Mouse (Mus musculus) cerebellum, postnatal 25 days (tissue): ENCODE measurements at regions not wholly inside any gene's neighbourhood (a gene's known extent, or its start where the extent isn't known, plus 50 kb on each side); places are given as distances from the start of the nearest gene placed in this dataset.

ENCODE experiments used
- DNase-seq, 2 experiments: peaks; one replicate each; pipeline ENCODE4 v3.0.0; 2021; ENCODE audit warnings: mixed read lengths in 2 of 2

DNA sequence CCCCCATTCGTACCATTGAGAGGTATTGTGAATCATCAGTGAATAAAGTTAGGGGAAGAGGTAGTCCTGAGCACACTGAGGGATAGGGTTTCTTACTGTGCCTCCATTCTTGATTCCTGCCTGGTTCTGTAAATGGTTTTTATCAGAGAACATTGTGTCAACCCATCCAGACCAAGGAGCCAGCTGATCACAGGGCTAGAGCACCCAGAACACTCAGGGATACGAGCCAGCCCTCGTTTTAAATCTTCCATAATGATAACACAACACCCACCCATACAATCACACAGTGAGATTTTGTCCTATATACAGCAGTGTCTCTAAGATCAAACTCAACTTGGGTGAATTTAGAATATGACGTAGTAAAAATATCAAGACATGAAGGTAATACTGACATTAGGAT is 424.7 kb upstream of the BB014433 start:
- DNase-seq: no peak

DNA sequence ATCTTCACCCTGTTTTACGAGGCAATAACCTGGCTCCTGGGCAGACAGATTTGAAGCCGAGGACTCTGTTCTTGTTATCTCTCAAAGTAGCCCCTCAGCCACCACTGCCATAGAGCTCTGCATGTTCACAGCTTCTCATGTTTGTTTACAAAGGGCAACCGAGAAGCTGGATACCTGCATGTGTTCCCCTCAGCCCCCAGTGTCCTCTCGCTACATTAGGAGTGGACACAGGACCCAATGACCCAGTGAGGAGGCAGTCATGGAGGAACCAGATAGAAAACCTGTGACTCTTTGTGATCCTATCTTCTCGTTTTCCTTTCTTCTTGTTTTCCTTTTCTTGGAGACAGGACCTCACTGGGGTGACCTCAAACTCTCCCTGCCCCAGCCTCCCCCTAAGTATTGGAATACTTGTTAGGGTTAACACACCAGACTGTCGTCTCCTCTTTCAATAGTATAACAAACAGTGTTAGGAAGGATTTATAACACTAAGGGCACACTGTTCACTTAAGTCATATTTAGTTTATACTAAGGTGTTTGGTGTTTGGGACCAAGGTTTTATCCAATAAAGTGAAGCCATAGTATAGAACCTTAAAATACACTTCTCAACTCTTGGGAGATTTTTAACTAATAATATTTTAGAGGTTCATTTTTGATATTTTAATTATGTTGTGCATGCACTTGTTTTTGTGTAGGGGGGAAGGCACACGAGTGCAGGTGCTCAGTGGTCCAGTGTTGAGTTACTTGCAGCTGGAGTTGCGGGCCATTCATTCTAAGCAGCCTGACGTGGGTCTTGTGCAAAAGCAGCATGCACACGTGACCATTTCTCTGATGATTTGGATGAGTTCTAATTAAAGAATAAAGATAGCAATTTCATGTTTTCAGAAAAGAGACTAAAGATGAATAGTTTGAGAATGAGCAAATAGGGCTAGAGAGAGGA is 422.9 kb upstream of the BB014433 start:
- no peak for DNase-seq

DNA sequence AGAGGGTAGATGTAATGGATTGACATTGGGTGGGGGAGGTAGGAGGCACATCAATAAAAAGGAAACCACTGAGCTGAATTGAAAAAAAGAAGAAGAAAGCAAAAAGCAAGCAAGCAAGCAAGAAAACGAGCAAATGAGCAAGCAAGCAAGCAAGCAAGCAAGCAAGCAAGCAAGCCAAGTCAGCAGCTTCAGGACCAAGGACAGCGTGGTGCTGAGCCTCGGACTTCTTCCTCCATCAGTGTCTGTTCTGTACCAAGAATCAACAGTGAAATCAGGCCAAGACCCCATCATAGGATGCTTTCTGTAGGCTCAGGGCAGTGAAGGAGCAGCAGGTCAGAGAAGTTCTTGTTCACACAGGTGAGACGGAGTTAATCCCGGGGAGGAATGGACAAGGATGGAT is 392.7 kb upstream of the BB014433 start:
- no peak for DNase-seq

DNA sequence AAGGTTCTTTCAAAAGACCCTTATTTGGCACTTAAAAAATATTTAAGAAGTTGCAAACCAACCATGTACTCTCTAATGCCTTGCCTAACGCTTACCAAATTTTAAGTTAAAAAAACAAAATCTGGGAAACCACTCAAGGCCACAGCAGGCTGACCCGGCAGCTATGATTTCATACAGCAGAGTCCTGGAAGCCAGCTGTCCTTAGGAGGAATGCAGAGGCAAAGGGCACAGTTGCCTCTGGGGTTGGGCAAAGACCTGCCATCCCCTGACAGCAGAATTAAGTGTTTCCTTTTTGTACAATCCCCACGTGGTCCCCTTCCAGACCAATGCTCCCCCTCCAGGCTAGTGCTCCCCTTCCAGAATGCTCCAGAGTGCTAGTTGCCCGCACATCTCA is 348.8 kb upstream of the BB014433 start:
- no peak for DNase-seq

DNA sequence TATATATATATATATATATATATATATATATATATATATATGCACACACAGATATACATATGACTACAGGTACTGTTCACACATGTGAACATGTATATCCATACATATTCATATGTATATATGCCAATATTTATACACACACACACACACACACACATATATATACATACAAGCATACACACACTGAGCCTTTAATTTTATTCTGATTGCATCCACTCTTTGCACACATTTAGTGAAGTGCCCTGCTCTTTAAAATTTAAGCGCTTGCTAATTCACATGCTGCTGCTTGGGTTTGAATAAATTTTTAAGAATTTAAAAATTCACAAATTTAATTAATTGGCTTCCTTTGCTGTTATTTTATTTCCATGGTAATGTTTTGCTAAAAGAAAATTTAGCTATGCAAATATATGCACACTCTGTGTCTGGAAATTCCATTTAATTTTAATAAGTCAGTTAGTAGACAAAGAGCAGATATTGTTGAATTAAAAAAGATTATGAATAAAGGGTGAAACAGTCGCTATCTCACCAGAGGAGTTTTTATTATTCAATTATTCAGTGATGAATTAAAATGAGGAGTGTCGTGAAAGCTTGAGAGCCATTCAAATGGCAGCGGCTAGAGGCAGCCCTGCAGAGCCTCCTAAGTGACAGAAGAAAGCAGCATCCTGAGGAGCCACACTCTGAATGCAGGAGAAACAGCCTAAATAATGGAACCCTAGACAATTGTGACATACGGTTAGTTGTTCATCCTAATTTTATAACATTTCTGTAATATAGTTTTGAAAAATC is 348.3 kb upstream of the BB014433 start:
- no peak for DNase-seq

DNA sequence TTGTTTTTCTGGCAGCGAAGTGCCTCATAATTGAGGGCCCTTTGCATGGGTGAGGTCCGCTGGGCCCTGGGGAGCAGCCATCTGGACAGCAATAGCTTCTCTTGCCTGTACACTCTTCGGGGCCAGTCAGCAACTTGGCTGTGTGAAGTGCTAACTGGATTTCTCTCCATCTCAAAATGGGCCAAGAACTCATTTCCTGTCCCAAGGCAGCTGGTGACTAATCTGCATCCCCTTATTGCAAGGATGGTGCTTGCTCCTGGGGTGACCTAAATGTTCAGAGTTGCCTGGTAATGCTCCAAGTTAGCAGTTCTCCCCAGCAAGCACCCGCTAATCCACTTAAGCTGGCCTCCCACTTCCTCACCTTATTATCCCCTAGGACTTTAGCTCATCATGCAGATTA is 346.2 kb upstream of the BB014433 start:
- DNase-seq: peak; percentile 42 to 71

DNA sequence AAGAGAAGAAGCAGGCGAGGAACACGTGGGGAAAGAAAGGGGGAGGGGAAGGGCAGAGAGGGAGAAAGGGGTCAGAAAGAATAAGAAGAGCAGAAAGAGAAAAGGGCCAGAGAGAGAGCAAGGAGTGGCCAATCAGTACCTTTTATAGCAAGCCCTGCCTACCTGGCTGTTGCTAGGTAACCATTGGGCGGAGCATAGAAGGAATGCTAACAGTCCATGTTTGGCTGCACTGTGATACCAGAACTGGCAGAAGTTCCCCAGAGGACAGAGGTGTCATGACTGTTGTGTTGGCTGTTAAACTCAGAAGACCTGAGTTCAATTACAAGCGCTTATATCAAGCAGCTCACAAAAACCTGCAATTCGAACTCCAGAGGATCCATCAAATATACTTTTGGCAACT is 342.9 kb upstream of the BB014433 start:
- DNase-seq: no peak

DNA sequence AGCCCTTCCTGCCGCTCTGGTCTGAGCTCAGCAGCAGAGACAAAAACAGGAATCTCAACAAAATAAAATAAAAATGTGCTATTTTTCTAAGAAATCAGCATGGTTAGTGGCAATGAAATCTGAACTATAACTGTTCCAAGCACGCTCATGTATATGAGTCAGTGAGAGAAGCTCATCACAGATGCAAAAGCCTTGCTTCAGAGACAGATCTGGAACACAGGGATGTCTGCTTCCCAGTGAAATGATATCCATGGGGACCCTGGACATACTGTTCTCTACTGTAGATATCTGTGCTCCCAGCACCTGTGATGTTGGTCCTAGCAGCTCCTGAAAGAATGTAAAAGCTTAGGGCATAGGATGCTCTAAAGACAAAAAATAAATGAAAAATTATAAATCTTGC is 321.2 kb upstream of the BB014433 start:
- no peak for DNase-seq

DNA sequence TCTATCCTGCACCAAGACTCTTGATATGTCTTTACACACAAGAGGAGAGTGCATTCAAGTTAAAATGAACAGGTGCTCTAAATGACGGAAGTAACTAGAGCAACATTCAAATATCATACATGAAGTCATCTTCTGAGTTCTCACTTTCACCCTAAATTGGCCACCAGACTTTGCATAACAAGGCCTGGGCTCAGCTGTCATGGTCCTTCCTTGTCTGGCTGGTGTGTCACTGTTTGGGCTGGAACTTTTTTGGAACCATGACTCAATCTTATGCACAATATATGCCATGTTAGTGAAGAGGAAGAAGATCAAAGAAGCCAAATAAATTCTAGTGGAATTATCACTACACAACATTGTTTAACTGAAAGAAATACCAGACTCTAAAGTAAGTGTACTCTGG is 318.7 kb upstream of the BB014433 start:
- DNase-seq: no peak

DNA sequence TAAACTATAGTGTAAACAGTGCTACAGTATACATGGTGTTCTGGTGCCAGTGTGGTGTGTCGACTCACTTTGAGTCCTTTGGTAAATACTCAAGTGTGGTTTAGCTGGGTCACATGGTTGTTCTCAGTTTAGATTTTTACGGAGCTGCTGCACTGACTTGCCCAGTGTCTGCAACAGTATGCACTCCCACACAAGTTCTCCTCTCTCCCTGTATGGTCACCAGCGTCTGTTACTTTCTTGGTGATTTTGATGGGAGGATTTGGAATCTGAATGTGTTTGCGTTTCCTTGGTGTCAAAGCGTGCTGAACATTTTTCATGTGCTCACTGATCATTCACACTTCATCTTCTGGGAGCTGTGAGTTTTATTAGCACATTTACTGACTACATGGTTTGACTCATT is 298.3 kb upstream of the BB014433 start:
- no peak for DNase-seq

DNA sequence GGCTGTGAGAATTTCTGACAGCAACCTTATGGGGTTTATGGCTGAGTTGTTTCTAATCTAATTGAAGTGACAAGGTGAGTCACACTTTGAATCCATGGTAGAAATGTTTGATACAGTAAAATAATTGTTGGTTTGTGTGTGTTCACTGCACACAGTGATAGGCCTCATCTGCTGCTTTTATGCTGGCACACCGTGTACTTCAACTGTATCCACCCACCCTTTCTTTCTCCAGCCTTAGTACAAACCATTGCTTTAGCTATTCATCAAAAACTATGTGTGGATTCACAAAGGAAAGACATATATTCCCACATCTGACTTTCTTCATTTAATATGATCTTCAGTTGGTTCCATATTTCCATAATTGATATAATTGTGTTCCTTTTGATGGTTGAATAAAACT is 297.7 kb upstream of the BB014433 start:
- no peak for DNase-seq

DNA sequence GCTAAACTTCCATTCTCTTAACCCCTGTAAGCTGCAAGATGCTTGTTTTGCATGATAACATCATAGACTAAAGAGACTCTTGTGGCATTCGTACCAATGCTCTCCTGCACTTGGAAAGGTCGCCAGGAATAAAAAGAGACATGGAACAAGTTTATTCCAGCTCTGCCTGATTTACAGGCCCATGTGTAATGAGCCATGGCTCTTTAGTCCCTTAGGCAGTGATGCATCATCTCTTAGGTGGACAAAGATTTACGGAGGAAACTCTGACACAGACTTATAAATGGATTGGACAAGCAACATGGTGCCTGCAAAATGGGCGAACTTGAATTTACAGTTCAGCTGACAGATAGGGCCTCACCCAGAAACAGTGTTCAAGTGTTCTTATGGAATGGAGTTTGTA is 288.7 kb upstream of the BB014433 start:
- DNase-seq: no peak

DNA sequence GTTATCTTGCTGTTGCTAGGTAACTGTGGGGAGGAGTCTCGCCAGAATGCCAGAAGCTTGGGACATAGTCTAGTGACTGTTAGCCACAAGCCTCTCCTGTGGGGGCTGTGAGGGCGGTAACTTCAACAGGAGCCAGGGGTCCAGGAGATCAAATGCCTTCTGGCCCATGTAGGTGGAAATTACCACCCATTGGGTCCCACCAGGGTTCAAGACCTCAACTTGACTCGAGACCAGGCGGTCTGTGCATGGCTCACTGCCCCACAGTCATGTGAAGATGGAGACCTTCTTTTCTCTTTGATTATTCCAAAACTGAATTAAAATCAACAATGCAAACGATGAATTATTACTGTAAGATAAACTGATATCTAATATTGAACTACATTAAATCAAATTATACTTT is 281.4 kb upstream of the BB014433 start:
- DNase-seq: no peak

DNA sequence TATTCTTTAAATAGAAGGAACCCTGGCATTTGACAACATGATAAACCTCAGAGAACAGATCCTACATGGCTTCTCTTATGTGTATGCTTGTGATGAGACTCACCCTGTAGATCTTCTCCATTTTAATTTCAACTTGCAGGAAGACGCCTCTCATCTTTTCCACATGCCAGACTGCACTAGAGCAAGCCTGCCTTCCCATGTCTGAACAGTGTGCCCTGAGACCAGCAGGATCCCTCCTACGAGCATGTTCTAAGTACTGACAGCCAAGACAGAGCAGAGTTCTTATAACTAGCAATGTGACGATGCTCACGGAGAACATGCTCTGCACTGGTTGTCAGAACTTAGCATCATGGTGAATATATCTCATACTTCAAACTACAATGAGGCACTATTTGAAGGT is 277.5 kb upstream of the BB014433 start:
- DNase-seq: no peak

DNA sequence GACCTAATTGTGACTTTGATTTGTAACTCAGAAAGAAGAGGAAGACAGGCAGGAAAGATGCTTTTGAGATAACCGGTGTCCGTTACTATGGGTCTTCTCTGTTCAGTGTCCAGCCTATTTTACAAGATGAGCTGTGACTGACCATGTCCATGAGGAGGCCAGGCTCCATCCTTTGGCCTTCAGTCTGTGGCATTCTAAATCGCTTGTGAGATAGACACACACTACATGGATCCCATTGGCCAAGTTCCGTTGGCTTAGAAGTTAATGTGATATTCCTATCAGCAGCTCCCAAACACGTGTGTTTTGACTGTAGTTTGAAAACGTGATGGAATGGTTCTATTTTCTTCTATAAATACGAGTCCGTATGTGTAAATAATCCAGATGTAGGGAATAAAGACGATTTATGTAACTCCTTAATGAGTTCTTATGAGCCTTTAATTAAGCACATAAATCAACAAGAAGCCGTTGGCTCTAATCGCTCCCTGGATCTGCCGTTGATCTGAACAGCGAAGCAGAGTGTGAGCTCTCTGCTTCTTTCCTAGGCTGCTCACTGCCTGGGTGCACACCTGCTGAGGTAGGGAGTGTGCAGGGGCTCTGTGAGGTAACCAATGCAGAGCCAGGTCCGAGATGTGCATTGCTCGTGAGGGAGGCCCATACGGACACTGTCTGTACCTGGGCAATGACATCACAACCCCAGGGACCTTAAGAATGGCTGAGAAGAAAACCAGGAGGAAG is 272.4 kb upstream of the BB014433 start:
- DNase-seq: no peak

DNA sequence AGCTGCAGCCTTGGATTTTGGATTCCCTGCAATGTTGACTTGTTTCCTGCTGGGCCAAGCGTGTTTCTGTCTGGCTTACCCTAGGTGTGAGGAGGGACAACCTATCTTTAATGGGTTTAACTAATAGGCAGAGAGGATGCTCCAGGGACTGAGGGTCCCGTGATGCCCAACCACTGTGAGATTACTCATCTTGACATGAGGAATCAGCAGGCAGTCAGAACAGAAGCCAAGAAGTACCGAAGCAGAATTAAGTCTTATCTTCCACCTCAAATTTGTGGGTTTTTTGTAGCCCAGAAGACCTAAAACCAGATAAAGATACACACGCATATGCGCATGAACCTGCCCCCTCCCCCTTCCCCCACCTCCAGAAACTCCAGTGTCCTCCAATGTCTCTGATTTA is 267.6 kb upstream of the BB014433 start:
- peak in 1 of 2 experiments; percentile 47 for DNase-seq

DNA sequence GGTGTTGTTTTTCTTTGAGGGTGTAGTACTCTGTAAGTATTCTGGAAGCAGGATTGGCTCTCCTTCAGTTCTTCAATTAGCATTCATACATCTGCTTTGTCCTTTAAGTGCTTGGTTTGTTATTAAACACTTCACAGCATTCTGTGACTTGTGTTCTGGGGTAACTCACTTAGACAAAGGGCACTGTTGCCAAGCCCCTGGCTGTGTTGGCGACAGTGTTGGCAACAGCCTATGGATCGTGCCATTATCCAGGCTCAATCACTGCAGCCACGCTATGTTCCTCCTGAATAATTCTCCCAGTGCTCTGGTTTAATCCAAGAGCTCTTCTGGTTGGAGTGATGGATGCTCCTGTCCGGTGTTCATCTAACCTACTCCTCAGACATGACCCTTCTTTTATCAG is 265.6 kb upstream of the BB014433 start:
- DNase-seq: peak in 1 of 2 experiments; percentile 27

DNA sequence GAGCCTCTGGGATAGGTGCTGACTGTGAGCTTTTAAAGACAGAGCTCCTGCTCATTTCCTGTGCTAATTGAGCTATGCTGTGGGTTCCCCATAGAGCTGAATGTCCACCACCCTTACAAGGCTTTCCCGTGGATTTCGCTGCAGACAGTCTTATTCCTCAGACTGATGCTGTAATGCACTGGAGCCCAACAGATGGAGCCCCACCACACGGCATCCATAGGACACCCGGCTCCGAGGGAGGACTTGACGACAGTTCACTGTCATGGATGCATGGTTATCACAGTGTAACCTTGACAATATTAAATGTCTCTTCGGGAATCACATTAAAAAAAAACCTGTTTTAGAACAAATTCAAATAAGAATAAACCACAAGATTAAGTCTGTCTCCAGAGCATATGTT is 265.2 kb upstream of the BB014433 start:
- peak in 1 of 2 experiments; percentile 12 for DNase-seq

DNA sequence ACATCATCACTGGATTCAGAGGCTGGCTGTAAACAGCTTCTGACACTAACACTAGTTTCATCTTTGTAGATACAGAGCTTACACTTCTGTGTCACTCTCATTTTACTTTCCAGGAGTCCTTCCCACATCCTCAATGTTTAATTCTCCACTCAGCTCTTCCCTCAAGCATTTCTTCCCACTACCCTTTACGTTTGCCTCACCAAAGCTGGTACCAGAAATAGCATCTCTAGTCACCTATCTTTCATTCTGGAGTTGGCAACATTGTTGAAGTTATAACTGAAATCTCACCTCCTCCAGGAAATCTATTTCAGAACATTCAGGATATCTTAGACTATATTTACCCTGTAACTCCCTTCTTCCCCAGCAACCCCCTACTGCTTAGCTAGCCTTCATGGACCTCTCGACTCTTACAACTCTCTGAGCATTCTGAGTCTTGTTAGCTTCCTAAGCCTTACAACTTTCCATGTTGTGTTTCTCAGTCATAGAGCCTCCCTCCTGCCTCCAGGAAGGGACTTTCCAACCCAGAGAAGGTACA is 258.3 kb upstream of the BB014433 start:
- DNase-seq: no peak

DNA sequence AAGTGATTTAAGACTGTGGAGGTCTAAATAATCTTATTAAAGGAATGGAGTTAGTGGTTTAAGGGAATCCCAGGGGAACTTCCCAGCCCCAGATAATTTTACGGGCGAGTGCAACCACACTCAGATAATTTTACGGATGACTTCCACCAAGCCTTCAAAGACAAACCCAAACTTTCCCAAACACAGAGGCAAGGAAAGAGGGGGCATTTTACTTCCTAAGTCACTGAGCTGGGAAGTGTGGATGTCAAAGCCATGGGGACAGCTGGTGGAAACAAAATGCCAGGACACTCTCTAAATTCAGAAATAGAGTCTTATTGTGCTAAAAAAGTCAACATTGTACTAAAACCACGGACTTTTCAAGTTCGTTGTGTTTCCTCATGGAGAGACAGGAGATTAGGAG is 227.9 kb upstream of the BB014433 start:
- no peak for DNase-seq

DNA sequence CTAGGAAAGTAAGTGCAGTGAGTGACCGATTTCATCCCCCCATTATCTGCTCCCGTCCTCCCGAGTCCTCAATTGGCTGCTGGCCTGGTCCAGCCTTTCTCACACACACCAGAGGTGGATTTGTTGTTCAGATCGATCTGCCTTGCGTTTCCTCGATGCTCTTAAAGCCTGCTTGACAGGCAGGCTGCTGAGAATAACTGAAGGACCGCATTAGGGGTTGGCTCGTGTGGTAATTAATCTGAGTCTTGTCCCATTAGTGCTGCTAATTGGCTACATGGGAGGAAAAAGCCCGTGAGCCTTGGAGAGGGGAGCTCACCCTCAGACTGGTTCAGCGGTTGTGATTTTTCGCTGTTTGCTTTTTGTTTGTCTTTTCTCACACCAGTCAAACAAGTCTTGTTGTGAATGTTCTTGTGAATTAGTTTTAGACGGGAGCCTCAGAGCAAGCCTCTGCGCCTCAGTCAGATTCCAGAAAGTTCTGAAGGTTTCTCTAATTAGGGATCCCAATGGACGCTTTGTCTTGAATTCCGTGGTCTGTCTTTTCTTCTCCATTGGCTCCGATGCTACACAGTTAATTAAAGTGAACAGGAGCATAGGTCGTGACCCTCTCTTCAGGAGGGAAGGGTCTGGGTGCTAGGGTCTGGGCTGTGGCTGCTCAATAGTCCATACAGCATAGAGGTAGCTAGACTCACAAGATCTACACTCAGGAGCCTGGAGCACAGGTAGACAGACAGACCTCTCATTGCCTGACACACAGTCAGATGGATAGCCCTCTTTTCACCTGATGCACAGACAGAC is 226.1 kb upstream of the BB014433 start:
- no peak for DNase-seq

DNA sequence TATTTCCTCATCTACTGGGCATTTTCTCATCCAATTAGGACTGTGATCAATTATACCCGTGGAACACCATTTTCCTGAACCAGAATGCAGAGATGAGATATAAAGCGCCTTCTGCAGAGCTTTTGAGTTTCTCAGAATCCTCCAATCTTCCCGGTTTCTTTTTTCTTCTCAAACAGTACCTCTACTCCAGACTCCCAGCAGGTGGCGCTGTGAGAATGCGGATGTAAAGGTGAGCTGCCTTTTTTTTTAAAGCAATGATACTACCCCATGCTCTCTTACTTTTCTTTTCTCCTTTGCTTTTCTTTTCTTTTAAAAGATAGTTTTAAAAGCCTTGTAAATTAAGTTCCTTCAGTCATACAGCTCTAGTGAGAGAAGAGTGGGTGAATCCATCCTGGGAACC is 224.4 kb upstream of the BB014433 start:
- peak; percentile 74 to 87 for DNase-seq
